Mouse (Mus musculus) hindbrain, embryonic 10.5 days (tissue): Measurements from ENCODE around the gene Lypd5. TPM values are rescaled to one million over a fixed set of nuclear protein-coding genes. Genes with fewer than 3 reads are reported as not detected.
A peak's percentile ranks its signal among the peaks of the same experiment; 100 is the strongest.

Experiments
- DNase-seq: peaks from one replicate; pipeline ENCODE4 v3.0.0-alpha.2; 2017; ENCODE audit warnings: low spot score
- H3K27ac ChIP-seq: fragments of 300-500 bp; sonication (generic); 2 replicates; pipeline ENCODE4 v1.5.1; 2016; ENCODE audit warnings: mild to moderate bottlenecking, moderate library complexity
- H3K27me3 ChIP-seq: fragments of 300-500 bp; sonication (generic); 2 replicates; pipeline ENCODE4 v1.6.1; 2016; ENCODE audit warnings: mild to moderate bottlenecking; ENCODE audit not compliant: poor library complexity, insufficient read depth, severe bottlenecking
- H3K36me3 ChIP-seq: fragments of 300-500 bp; sonication (generic); 2 replicates; pipeline ENCODE4 v1.6.1; 2016; ENCODE audit warnings: mild to moderate bottlenecking, moderate library complexity
- H3K4me1 ChIP-seq: fragments of 300-500 bp; sonication (generic); replicated peaks from 2 replicates; pipeline ENCODE4 v1.6.1; 2016; ENCODE audit warnings: mild to moderate bottlenecking
- H3K4me3 ChIP-seq: fragments of 300-500 bp; sonication (generic); 2 replicates; pipeline ENCODE4 v1.5.1; 2016; ENCODE audit warnings: mild to moderate bottlenecking, moderate library complexity
- H3K9me3 ChIP-seq: fragments of 300-500 bp; sonication (generic); 2 replicates; pipeline ENCODE4 v1.6.1; 2016; ENCODE audit warnings: mild to moderate bottlenecking, moderate library complexity
- WGBS: fragments of 180-500 bp; shearing (Covaris S2); methylation state at CpG from one replicate; pipeline ENCODE4 v1.1.7; 2016; 5-methylcytosine and 5-hydroxymethylcytosine counted together
- polyA plus RNA-seq: library from polyadenylated mRNA; unstranded; fragments of >200 nt; fragmentation: Nextera tagmentation; extraction: Ambion mirVana; gene quantifications from 2 replicates; pipeline ENCODE4 v1.2.1, GENCODE M21; 2016

Lypd5 gene
- polyA plus RNA-seq, 1 experiment from 2014 or later: not detected

DNA sequence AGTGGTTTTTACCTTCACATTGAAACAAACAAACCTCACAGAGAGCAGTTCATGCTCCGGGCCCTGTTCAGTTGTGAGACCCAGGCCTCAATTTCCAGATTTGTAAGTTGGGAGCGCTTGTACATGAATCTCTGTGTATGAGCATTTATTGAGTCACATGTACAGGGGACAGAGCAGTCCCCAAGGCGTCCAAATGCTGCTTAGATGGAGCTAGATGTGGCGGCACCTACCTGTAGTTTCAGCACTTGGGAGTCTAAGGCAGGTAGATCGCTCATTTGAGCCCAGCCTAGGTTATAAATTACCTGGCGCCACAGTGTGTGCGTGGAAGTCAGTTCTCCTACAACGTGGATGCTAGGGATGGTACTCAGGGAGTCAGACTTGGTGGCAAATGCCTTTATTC lies 27.5 kb downstream of the Lypd5 start:
- WGBS: 89% methylated on average over 8 of the region's 8 CpGs
- Histone ChIP-seq H3K9me3 (0 out of 2 replicates have a peak, but pooled peaks cover 3% of the 10 kb centered on the region), H3K27me3 (peaks cover 20% of the 10 kb centered on the region), H3K36me3 (no peaks in the 10 kb centered on the region), H3K4me3 (no peak overlapping the region), H3K27ac (no peak overlapping the region; the same call in 1 of the 2 replicates), H3K4me1 (peaks cover 36% of the 10 kb centered on the region)
- no peak for DNase-seq

DNA sequence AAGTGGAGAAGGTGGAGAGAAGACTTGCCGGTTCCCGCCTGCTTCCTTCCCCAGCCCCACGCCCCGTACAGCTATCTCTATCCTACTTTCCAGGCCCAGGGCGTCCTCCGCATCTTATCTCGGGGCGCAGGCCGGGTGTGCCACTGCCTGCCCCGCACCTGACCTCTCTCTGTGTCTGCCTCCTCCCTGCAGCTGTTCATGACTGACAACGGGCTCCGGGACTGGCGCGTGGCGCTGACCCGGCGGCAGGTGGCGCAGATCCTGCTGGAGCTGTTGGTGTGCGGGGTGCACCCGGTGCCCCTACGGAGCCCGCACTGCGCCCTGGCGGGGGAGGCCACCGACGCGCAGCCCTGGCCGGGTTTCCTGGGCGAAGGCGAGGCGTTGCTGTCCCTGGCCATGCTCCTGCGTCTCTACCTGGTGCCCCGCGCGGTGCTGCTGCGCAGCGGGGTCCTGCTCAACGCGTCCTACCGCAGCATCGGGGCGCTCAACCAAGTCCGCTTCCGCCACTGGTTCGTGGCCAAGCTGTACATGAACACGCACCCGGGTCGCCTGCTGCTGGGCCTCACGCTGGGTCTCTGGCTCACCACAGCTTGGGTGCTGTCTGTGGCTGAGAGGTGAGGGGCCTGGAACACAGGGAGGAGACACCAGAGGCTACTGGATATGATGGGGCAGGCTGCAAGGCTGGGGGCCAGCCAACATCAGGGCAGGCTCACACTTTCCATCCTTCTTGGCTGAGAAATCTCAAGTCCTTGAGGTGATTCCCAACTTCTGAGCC lies 28.3 kb downstream of the Lypd5 start:
- WGBS: 6% methylated on average over 49 of the region's 49 CpGs
- H3K27ac ChIP-seq: peak overlapping the region; percentile 66
- H3K4me1 ChIP-seq: peaks cover 36% of the 10 kb centered on the region
- H3K9me3 ChIP-seq: 0 out of 2 replicates have a peak, but pooled peaks cover 3% of the 10 kb centered on the region
- peak overlapping the region; percentile 50 for H3K4me3 ChIP-seq
- H3K36me3 ChIP-seq: no peaks in the 10 kb centered on the region
- peak; percentile 58 for DNase-seq
- H3K27me3 ChIP-seq: peaks cover 20% of the 10 kb centered on the region

DNA sequence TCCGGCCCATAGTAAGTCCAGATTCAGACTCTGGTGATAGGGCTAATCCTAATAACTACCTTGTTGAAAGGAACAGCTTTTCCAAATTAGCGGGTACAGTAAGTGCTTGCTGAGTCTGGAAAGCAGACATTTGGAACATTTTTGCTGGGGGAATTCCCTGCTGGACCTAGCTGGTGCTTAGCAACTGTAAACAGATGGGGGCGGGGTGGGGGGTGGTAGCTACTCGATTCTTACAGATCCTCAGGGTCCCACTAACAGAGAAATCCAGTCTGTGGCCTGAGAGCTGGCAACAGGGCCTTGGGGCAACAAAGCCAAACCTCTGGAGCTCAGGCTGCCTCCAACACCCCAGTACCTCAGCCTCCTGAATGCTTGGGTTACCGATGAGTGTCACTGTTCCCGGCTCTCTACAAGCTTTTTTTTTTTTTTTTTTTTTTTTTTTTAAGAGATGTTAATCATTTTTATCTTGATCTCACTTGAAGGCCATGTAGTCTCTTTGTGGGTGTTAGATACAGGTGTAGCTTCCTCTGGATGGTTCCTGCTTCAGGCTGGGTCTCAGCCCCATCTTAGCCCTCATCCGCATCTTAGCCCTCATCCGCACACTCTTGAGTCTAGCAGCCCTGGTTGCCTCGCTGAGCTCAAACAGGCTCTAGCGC lies 29.2 kb downstream of the Lypd5 start:
- Histone ChIP-seq H3K4me3 (no peak overlapping the region), H3K27me3 (peaks cover 20% of the 10 kb centered on the region), H3K36me3 (no peaks in the 10 kb centered on the region), H3K27ac (no peak overlapping the region; the same call in 1 of the 2 replicates), H3K4me1 (peaks cover 32% of the 10 kb centered on the region), H3K9me3 (0 out of 2 replicates have a peak, but pooled peaks cover 3% of the 10 kb centered on the region)
- 74% methylated on average over 10 of the region's 10 CpGs for WGBS
- DNase-seq: peak; percentile 27

DNA sequence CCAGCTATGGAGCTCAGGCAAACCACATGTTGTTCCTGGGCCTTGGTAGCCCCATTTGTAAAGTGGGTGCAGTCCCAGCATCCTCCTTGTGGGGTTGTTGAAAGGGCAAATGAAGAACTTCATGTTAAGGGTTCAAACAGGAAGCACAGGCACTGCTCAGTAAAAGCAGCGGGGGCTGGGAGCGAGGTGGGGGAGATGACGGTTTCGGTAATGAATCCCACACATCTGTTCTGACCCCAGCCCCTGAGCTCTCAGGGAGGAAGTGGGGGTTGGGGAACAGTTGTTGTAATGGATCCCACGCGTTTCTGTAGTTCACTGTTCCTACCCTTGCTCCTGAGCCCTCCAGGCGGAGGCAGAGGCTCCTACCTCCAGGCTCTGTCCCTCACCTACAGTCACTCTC lies 30.9 kb downstream of the Lypd5 start:
- Histone ChIP-seq H3K27me3 (peaks cover 32% of the 10 kb centered on the region), H3K27ac (0 out of 2 replicates have a peak overlapping the region, but pooled peaks have one; percentile 45), H3K4me3 (no peak overlapping the region), H3K9me3 (0 out of 2 replicates have a peak, but pooled peaks cover 3% of the 10 kb centered on the region), H3K36me3 (no peaks in the 10 kb centered on the region), H3K4me1 (peaks cover 28% of the 10 kb centered on the region)
- DNase-seq: peak; percentile 29
- 56% methylated on average over 7 of the region's 7 CpGs for WGBS

DNA sequence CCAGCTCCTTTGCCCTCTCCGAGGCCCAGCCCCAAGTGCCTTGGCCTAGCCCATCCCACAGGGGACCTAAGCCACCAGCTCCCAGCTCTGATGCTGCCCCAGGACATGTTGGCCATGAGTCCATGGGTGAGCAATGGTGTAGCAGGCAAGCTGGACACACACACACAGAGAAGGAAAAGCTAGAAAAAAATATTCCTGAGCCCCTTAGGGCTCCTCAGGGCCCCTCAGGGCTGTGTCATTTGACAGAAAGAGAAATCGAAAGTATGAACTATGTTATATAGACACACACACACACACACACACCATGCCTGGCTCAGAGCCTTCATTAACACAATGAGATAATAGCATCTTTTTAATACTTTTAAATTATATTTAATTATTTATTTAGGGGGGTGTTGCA lies 31.4 kb downstream of the Lypd5 start:
- Histone ChIP-seq H3K9me3 (0 out of 2 replicates have a peak, but pooled peaks cover 3% of the 10 kb centered on the region), H3K27ac (0 out of 2 replicates have a peak overlapping the region, but pooled peaks have one; percentile 45), H3K36me3 (no peaks in the 10 kb centered on the region)

DNA sequence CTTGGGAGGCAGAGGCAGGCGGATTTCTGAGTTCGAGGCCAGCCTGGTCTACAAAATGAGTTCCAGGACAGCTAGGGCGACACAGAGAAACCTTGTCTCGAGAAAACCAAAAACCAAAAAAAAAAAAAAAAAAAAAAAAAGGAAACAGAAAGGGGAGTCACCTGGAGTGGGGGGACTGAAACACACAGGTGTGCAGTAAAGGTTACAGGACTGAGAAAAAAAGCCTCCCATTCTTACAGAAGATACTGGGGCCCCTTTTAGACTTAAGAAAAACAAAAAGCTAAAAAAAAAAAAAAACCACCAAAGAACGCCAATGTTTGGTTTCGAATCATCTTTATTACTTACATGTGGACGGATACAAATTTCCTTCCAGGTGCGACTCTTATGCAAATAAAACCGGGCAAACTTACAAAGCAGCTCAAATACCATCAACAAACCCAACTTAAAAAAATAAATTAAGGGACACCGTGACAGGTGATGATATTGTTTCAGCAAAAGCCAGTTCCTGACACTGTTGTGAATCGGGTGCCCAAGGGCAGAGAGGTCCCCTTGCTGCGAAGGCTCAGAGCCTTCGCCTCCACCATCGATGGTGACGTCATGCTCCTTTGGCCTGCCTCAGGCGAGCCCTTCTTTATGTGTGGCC lies 33.9 kb downstream of the Lypd5 start:
- no peak overlapping the region for H3K4me3 ChIP-seq
- H3K9me3 ChIP-seq: no peaks in the 10 kb centered on the region
- H3K27ac ChIP-seq: no peak overlapping the region
- WGBS: 81% methylated on average over 16 of the region's 16 CpGs
- peaks cover 16% of the 10 kb centered on the region for H3K27me3 ChIP-seq
- H3K36me3 ChIP-seq: no peaks in the 10 kb centered on the region
- no peak for DNase-seq
- peaks cover 17% of the 10 kb centered on the region for H3K4me1 ChIP-seq

More for the DNA sequence above, 31.4 kb downstream of the Lypd5 start:
- WGBS: 70% methylated on average over 2 of the region's 2 CpGs
- no peak overlapping the region for H3K4me3 ChIP-seq
- peaks cover 29% of the 10 kb centered on the region for H3K4me1 ChIP-seq
- H3K27me3 ChIP-seq: peaks cover 32% of the 10 kb centered on the region
- DNase-seq: no peak

DNA sequence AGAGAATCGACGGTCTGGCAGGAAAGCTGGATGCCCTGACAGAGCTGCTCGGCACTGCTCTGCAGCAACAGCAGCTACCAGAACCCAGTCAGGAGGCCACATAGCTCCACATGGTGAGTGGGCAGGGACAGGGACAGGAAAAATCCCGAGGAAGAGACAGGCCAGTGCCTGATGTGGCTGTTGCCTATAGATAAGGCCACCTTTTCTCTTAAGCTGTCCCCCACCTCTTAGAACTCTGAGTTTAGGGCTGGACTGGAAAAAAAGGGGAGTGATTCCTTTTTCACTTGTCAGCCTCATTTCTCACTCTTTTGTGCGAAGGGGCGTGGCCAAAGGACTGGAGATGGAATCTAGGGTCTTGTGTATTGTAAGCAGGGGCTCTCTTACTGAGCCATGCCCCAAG lies 35.1 kb downstream of the Lypd5 start:
- no peak overlapping the region for H3K4me3 ChIP-seq
- peaks cover 13% of the 10 kb centered on the region for H3K4me1 ChIP-seq
- 71% methylated on average over 6 of the region's 6 CpGs for WGBS
- H3K27me3 ChIP-seq: peaks cover 12% of the 10 kb centered on the region; the same call in 1 of the 2 replicates
- no peak overlapping the region for H3K27ac ChIP-seq
- no peaks in the 10 kb centered on the region for H3K9me3 ChIP-seq
- H3K36me3 ChIP-seq: no peaks in the 10 kb centered on the region
- DNase-seq: no peak

DNA sequence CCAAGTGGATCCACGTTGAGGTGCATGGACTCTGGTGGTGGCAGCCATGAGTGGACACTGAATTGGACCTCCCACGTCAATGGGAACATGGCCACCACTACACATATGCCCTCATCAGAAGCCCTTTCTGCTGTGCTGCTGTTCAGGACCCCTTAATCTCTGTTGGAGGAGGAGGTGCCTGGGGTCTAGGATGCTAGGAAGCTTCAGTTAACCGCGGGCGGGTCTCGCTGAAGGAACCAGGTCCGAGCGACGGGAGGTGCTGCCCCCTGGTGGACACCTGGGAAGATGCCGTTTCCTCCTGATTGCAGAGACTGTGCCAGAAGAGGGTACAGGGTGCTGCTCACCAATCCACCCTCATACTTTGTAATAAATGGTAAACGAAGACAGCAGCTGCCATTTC lies 35.8 kb downstream of the Lypd5 start:
- Histone ChIP-seq H3K4me3 (peak overlapping the region; percentile 23; the same call in 1 of the 2 replicates), H3K9me3 (no peaks in the 10 kb centered on the region), H3K4me1 (peaks cover 17% of the 10 kb centered on the region), H3K27me3 (peaks cover 12% of the 10 kb centered on the region; the same call in 1 of the 2 replicates), H3K36me3 (no peaks in the 10 kb centered on the region), H3K27ac (no peak overlapping the region)
- 10% methylated on average over 11 of the region's 11 CpGs for WGBS
- peak; percentile 81 for DNase-seq

DNA sequence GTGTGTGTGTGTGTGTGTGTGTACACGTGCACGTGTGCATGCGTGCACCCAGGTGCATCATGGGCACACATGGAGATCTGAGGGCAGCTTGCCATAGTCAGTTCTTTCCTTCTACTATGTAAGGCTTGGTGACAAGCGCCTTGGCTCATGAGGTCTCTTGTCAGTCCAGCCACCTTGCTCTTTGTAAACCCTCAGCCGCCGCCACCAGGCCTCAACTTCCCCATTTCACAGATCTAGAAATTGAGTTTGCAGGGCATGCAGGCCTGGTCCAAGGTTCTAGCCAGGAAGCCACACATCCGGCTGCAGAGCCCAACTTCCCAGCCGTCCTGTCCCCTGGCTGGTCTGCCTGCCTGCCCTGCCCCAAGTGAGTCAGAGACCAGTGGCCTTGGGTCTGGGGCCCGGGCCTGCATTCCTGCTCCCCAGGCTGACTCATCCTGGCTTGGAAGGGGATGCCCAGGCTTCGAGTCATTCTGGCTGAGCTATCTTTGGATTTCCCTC lies 38.1 kb downstream of the Lypd5 start:
- no peaks in the 10 kb centered on the region for H3K36me3 ChIP-seq
- H3K27ac ChIP-seq: no peak overlapping the region
- no peak for DNase-seq
- H3K9me3 ChIP-seq: no peaks in the 10 kb centered on the region
- WGBS: 84% methylated on average over 10 of the region's 10 CpGs
- H3K4me3 ChIP-seq: no peak overlapping the region
- peaks cover 12% of the 10 kb centered on the region; the same call in 1 of the 2 replicates for H3K27me3 ChIP-seq
- H3K4me1 ChIP-seq: peaks cover 19% of the 10 kb centered on the region; the same call in 1 of the 2 replicates

DNA sequence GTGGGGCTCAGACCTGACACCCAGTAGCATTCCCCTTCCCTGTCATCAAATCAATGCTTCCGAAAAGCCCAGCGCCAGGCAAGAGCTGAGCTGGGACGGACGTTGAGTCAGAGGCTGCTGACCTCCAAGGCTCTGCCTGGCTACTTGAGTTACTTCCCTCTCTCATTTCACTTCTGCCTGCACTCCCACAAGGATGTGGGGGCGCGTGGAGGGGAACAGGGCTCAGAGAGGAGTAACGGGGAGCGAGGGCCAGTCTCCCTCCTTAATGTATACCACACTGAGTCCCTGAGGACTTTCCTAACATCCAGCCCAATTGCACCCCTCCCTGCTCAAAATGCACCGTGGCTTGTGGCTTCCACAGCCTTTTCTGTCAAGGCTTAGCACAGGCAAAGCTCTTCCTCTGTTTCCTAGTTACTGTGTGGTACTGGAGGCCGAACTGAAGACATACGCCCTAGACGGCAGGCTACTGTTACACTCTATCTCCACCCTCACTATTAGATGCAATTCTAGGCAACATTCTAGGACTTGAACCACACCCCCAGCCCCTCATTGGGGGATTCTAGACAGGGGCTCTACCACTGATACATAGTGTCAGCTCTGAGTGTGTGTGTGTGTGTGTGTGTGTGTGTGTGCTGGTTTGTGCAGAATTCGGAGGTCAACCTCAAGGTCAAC lies 40.7 kb downstream of the Lypd5 start:
- H3K9me3 ChIP-seq: no peaks in the 10 kb centered on the region
- no peaks in the 10 kb centered on the region for H3K36me3 ChIP-seq
- no peaks in the 10 kb centered on the region for H3K27me3 ChIP-seq
- no peak for DNase-seq
- H3K4me1 ChIP-seq: peaks cover 17% of the 10 kb centered on the region; the same call in 1 of the 2 replicates
- no peak overlapping the region for H3K27ac ChIP-seq
- 66% methylated on average over 13 of the region's 13 CpGs for WGBS
- no peak overlapping the region for H3K4me3 ChIP-seq

DNA sequence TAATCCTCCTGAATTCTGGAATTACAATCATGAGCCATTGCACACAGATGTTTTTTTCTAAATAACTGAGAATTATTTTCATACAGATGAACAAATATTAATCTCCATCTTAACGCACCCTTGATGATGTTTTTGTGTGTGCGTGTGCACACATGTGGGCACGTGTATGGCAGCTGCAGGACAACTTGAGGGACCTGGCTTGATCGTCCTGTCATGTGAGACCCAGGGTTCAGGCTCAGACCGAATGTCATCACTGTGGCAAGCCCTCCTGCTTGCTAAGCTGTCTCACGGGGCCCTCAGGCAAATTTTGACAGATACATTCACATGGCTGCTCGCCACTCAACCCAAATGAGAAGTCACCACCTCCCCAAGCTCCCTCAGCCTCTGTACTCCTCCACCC lies 41.5 kb downstream of the Lypd5 start:
- DNase-seq: no peak
- Histone ChIP-seq H3K4me1 (peaks cover 13% of the 10 kb centered on the region; the same call in 1 of the 2 replicates), H3K27ac (no peak overlapping the region), H3K36me3 (no peaks in the 10 kb centered on the region), H3K27me3 (no peaks in the 10 kb centered on the region), H3K9me3 (no peaks in the 10 kb centered on the region), H3K4me3 (no peak overlapping the region)
- 69% methylated on average over 7 of the region's 7 CpGs for WGBS

DNA sequence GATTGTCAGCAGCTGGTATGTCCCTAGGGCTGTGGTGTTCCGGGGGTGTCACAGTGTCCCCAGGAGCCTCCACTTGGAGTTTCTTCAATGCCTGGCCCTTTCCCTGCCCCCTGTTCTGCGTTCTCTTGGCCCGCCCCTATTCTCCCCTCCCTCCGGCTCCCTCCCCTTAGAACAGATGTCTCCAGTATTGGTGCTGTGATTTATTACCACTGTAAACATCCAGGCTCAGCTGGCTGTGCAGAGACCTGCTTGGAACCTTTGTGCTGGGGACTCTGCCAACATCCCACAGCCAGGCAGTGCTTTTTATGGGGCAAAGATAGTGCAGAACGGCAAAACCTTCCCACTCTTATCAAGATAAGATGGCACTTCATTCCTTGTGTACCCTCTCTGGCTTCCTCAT lies 42.1 kb downstream of the Lypd5 start:
- Histone ChIP-seq H3K27me3 (no peaks in the 10 kb centered on the region), H3K4me1 (peaks cover 13% of the 10 kb centered on the region; the same call in 1 of the 2 replicates), H3K9me3 (no peaks in the 10 kb centered on the region), H3K4me3 (no peak overlapping the region), H3K36me3 (no peaks in the 10 kb centered on the region), H3K27ac (no peak overlapping the region)
- 47% methylated on average over 5 of the region's 5 CpGs for WGBS
- no peak for DNase-seq
